Mouse (Mus musculus): ENCODE data around the gene Tmem14a.
A peak's percentile ranks its signal among the peaks of the same experiment; 100 is the strongest.
"Not testable (repeated sequence)": the region's sequence is repeated elsewhere in the genome, so short reads cannot be mapped to it uniquely, and the experiment has no call there.

The Tmem14a gene

GRCm38 (mm10) chr1:21218489-21218919, at the start of gene Tmem14a:
Gene Tmem14a, plus strand, starts transcription at chr1:21218575.
- peak; percentile 87 for DNase-seq

GRCm38 (mm10) chr1:21185196-21185595, 33.2 kb upstream of the Tmem14a start:
- no peak for DNase-seq

- DNase-seq: no peak
Observed at GRCm38 (mm10) chr1:21206241-21206640, 12.1 kb upstream of the Tmem14a start.

DNA sequence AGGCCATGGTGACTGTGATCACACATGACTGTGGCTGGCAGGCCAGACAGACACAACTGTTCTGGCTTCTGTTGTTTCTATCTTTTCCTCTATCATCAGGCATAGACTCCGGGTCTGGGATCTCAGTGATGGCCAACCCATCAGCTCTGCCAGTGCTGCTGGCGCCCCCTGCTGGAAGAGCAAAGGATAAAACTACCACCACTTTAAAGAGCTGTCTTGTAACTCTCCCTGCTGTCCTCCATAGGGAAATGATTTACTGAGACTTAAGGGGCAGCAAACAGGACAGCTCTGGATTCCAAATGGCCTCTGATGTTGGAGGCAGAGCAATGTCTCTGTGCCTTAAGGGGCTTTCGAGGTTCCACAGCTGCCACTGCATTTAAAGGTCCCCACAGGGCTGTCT, 4.8 kb upstream of the Tmem14a start:
- not testable (repeated sequence) for DNase-seq

DNA sequence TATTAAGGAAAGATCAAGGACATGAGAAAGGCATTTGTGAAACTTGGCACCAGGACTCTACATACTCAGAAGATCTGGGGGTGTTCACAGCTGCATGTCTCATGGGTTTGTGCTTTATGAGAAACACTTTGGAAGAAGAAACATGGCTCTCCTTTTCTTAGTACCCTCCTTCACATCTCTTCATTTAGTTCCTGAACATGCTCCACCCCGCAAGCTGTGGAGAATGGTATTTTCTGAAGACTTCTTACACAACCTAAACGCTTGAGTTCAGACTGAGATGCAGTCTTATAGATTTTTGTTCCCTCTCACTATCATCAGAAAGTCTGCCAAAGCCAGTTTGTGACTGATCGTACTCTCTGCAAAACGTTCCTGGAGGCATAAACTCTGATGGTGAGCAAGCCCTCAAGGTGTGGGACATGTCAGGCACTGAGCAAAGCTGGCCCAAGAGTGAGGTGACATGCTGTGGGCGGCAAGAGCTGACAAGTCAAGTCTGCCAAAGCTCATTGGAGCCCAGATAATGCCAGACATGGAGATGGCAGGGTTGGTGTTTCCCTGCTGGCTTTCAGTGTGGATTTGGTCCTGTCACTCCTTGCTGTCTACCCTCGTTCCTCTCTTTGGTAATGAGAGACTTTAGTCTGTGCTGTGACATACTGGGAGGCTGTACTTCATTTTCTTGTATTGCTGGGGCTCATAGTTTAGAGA, 4.2 kb upstream of the Tmem14a start:
- not testable (repeated sequence) for DNase-seq

DNA sequence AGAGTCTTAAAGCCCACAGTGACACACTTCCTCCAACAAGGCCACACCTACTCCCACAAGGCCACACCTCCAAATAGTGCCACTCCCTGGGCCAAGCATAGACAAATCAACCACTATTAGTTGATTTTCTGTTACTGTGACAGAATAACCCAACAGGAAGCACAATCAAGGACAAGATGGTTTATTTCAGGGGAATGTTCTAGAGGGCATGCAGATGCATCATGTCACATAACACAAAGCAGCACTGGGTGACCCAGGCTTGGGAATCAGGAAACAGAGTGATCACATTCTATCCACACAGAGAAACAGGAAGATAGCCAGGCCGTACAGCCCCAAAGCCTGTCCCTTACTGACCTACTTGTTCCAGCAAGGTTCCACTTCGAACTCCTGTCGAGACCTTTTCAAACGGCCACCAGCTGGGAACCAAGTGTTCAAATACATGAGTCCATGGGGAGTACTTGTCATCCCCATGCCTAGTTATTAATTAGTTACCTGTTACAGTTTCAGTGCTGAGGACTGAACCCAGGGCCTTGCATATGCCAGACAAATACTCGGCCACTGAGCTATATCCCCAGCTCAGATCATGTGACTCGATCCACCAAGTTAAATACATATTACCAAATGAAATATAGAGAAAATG, 9.5 kb downstream of the Tmem14a start:
- DNase-seq: no peak

DNA sequence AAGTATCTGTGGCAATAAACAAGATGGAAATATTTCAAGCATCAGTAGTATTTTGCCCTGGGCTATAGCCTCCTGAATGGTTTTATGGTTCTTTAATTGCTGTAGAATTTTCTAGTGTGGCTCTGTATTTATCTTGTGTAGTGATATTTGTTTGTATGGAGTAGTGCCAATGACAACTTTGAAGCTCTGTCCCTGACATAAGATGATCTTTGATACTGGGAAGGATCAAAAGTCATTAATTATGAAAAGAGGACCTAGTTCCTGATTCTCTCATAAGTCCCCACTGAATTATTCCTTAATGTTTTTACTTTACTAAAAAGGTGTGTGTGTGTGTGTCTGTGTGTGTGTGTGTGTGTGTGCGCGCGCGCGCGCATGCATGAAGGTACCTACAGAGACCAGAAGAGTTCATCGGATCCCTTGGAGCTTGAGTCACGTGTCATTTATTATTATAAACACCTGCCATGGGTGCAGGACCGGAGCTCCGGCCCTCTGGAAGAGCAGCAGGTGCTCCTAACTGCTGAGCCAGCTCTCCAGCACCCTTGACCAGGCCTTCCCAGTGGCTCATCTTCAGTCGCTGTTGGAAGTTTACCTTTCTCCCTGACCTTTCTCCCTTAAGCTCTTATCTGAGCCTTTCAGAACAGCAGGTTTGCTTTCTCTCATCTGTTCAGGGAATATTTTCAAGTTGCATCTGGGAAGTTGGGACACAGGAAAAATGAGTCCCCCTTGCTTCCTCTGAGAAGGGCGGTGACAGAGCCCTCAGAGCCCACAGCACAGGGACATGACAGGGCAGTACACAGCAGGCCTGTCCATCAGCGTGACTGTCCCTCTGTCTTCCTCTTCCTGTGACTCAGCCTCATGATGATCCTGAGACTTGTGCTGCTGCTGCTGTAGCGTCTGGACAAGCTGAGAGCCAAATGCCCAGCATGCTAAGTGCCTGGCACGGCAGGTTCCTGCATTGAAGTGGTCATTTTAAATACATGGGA, 10.7 kb downstream of the Tmem14a start:
- DNase-seq: not testable (repeated sequence)

GRCm38 (mm10) chr1:21230376-21230775, 12.0 kb downstream of the Tmem14a start:
- no peak for DNase-seq

DNA sequence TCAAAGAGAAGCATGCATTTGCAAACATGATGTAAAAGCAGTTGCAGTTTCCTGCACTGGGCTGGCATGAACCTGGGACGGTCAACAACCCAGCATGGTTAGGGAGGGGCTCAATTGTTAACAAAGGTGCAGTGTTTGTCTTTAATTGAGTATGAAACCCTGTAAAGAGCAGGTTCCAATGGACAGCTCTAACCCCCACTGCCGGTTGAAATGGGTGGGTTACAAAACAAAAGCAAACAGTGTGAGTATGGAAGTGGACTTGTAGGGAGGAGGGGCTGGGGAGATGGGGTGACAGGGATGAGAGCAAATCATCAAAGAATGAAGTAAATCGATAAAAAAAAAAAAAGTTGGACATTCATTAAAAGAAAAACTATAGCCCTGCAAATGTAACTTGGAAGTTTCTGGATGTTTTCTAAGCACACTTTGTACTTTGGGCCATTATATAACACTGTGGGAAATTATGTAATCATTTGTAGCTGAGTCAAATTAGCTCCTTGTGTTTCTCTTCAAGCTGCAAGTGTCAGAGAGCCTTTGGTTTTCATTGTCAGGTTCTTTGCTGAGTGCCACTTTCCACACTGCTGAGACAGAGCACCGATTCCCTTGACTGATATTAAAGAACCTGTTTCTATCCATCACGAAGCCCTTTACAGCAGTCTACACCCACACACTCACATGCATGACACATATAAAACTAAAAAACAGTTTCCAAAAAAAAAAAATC, 13.5 kb downstream of the Tmem14a start:
- DNase-seq: peak; percentile 8

DNA sequence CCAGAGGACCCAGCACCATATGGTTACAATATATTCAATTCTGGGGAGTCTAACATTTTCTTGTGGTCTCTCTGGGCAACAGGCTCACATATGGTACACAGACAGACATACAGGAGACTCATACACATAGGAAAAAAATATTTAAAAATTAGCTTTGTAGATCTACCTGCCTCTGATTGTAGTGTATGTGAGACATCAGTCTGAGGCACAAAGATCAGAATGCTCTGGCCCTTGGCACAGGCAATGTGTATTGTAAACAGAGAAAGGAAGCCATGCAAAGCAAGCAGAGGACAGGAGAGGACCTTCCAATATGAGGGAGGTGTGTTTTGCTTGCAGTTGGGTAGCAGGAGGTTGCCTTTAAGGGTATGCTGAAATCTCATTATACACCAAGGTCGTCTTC, 14.1 kb downstream of the Tmem14a start:
- no peak for DNase-seq

DNA sequence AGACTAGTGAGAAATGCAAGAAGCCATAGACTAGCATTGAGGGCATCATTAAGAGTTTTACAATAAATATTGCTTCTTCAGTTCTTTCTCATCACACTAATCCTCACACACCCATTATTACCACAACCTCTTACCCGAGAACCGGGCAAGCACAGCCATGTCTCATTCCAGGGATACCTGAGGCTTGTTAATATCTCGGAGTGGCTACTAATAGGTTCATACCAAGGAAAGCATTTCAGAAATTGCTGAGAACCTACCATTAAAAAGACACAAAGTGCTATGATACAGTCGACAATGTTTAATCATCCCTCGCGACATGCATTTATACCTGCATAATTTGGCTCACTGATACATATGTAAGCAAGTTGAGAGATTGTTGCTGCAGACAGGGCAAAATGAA, 17.0 kb downstream of the Tmem14a start:
- DNase-seq: no peak

DNA sequence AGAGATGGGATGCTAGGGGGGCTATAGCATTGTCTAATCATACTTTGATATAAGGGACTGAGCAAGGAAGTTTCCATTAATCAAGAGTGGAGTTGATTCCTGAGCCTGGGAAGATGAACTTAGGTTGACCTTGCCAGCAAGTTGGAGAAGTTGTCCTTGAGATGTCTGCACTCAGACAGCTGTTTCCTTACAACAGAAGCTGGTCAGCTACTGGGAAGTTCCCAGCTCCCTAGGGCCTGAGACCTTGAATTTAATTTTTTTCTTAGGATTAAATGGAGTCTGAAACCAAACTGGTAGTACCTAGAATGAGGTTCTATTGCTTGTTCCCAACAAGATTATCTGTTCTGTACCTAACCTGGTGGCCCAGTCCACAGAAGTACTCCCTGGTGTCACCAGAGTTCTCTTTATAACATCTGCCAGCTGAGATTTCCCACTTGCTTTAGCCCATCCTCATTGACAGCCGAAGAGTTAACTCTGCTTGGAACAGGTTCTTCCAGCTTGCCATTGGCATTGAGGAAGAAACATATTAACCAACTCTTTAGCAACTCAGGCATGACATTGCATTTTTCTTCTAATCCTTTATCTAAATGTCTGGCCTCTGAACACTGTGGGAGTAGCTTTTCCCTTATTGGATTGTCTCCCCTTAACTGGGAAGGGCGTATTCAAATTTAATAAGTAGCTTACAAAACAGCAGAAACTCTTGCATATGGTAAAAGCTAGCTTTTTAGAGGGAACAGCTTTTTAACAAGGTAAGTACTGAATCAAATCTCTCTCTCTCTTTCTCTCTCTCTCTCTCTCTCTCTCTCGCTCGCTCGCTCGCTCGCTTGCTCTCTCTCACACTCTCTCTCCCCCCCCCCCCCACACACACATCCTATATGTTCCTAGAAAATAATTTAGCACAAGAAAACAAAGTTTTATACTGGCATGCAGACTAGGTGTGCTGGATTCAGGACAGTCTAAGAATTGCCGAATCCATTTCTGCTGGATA, 21.8 kb downstream of the Tmem14a start, which contains the start of gene Gsta3:
Gsta3 (plus strand) TSS at position 679 of the 988 bp plus-strand sequence.
- no peak for DNase-seq

DNA sequence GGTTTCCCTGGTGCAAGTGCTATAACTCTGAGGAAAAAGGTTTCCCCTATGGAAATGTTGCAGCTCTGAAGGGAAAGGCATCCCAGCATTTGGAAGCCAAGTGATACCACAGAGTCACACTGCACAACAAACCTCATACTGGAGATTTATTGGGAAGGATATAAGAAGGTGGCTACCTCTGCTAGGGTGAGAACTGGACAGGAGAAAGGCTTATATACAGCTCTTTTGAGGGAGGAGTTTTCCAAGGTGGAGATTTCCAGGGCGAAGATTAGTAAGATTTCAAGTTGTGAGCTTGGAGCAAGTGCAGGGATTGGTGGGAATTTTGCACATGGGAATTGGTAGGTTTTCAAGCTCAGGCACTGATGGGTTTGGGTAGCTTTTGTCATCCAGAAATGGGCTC, 22.7 kb downstream of the Tmem14a start:
- DNase-seq: no peak

DNA sequence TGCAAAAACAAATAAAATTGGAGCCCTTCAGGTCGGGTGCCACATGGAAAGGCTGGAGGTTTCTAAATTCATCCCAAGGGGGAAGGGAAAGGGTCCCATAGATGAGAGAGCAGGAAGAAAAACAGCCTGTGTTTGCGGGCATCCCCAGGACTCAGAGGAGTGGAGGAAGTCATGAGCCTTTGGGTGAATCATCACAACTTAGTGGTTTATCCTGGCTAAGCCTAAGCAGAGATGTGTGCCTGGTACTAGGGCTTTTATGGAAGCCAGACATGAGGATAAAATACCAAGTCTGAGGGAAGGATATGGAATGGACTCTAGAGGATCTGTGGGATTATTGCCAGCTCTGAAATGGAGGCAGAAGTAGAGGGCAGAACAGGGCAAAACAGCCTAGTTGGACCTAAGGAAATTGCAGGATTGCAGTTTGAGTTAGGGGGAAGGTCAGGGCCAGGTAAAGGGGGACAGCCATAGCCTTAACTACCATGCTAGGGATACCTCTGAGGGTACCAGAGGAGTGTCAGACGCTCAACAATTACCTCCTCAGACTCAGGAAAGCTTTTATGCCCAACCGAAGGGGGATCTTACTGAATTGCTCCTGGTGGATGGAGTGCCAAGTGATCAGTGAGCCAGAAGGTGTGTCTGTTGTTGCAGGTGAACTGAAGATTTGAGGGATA, 26.1 kb downstream of the Tmem14a start:
- DNase-seq: no peak

- no peak for DNase-seq
Observed at GRCm38 (mm10) chr1:21246136-21246535, 27.8 kb downstream of the Tmem14a start.

DNA sequence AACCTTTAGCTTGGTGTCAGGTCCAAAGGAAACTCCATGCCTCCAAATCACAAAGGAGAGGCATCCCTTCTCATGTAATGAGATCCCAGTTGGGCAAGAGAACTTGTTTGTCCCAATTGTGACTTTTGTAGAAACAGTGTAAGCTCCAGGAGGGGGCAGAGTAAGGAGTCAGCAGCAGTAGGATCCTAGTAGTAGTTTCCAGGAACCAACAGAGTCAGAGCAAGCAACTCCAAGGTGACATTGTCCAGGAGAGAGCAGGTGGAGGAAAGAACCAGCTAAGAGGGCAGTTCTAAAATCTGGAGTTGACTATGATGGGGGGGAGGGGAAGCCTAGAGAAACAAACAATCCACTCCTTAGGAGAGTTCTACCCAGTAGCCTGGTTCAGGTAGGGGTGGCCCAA, 29.5 kb downstream of the Tmem14a start:
- DNase-seq: no peak

DNA sequence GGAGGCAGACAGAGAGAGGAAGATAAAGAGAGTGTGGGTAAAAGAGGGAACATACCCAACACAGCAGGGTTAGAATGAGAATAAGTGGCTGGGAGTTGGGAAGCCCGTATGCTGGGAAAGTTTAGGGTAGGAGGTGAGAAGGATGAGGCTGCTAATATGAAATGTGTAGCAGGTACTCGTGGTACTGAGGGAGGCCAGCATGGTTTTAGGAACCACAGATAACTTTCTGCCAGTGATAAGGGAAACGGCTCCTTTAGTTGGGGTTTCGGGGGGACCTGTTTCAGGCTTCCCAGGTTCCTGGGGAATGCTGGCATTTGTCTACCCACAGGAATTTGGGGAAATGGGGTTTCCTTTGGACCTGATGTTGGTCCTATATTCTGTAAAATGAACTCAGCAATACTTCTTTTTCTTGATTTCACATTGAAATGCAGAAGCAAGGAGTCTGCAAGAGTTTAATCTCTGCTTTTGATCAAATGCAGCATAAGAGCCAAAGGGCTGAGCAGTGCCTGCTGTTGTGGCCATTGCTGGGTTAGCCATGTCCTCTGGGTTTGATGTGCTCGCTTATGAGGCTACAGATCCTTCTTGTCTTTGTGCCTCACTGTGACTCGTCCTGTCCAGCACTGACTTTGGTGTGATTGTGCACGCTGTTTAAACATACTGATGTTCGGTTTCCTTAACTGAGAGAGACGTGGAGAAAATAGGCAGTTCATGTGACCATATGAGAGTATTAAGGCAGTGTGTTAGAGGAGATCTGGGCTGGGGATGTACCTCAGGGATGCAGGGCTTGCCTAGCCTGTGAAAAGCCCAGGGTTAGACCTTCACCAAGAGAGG, 30.4 kb downstream of the Tmem14a start:
- DNase-seq: no peak

DNA sequence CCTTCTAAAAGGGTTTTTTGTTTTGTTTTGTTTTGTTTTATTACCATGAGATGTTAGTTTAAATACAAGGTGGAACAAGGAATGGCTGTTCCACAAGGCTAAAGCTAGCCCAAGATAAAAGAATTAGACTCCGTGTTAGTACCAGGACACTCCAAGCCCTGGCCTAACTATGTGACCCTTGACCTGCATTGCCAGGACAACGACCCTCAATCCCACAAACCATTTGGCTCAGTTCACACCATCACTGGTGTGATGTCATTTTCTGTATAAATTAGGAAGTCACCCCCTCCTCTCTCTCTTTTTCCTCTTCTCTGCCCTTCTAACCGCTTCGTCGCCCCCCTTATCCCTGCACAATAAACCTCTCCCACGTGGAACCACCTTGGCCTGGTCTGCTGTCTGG, 33.3 kb downstream of the Tmem14a start:
- DNase-seq: no peak

DNA sequence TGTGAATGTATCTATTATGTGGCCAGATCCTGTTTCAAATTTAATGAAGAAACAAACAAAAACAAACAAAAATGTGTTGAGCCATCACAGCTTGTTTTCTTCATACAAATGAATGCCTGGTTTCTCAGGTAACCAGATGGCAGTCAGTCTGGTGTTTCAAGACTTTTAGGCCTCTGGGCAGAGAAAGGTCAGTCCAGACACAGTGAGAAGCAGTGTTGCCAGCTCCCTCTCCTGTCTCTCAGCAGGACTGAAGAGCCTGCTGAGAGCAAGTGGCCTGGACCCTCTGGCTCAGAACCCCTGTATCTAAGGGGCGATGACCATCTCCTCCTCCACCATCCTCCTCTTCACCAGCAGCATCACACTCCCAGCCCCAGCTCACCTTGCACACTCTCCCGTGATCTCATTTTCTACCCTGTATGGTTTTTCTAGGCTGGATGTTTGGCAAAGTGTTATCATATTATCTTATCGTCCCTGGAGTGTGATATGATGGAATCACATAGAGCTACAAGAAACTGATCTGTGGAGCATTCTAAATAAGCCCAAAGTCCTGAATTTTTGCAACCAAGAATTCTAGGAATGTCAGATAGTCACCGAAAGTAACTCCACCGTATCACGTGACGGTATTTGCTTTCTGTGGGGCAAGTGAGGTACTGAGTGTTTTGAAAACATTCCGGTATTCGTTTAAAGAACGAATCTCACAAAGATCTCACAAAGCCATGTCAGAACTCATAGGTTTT, 34.4 kb downstream of the Tmem14a start:
- DNase-seq: no peak
